Mouse (Mus musculus): ENCODE results near the gene Bloc1s3. TPM values are rescaled to one million over a fixed set of nuclear protein-coding genes. Genes with fewer than 3 reads are reported as not detected.
A peak's percentile ranks its signal among the peaks of the same experiment; 100 is the strongest.
"Not testable (repeated sequence)": the region's sequence is repeated elsewhere in the genome, so short reads cannot be mapped to it uniquely, and the experiment has no call there.

Gene Bloc1s3
- polyA plus RNA-seq, 1 experiment from 2014 or later, result 2.0 TPM

DNA sequence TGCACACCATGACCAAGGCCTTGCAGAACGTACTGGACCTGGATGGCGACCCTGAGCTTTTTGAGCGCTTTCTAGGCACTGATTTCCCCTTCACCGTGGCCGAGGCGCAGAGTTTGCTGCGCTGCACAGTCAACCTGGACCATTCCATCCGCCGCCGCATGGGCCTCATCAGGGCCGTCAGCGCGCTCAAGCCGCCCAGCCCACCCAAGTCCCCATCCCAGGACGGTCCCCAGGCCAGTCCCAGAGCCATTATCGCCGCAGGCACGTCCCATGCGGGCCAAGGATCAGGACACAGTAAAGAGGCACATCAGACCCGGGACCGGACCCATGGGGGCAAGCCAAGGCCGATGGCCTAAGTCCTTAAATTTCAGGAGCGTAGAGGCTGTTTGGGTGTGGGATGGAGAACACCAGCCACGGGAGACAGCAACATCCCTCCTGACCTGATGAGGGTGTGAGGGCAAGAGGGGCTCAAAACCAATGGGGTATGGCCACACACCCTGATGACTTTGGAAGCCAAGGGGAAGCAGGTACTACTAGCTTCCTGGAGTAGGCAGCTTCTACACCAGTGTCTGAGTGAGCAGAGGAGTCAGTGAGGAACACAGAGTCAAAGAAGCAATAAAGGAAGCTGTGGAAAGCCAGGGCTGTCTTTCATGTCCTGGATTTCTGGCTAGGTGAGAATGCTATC is 16.4 kb upstream of the Bloc1s3 start:
- Histone ChIP-seq H3K4me1 (replicated peaks; ENCODE audit: control insufficient read depth, insufficient read depth, low read length) (peaks cover 24% of the 10 kb centered on the region), H3K9ac (ENCODE audit: low read depth, low read length) (no peak overlapping the region; the same call in 1 of the 2 replicates), H3K27ac (ENCODE audit: low read depth, low read length) (no peak overlapping the region), H3K4me3 (ENCODE audit: low read depth, low read length) (peak overlapping the region; percentile 46), H3K36me3 (ENCODE audit: control insufficient read depth, insufficient read depth, low read length) (peaks cover 5% of the 10 kb centered on the region; the same call in 1 of the 2 replicates), H3K4me2 (peak overlapping the region; percentile 84), H3K9me3 (ENCODE audit: control insufficient read depth, low read length) (no peaks in the 10 kb centered on the region), H3K27me3 (replicated peaks; ENCODE audit: control insufficient read depth, insufficient read depth, low read length) (peaks cover 61% of the 10 kb centered on the region)
- 14% methylated on average over 24 of the region's 24 CpGs for WGBS
- no peak for ATAC-seq (replicated peaks; ENCODE audit: low FRiP score)
- DNase-seq (ENCODE audit: low spot score), result no peak

DNA sequence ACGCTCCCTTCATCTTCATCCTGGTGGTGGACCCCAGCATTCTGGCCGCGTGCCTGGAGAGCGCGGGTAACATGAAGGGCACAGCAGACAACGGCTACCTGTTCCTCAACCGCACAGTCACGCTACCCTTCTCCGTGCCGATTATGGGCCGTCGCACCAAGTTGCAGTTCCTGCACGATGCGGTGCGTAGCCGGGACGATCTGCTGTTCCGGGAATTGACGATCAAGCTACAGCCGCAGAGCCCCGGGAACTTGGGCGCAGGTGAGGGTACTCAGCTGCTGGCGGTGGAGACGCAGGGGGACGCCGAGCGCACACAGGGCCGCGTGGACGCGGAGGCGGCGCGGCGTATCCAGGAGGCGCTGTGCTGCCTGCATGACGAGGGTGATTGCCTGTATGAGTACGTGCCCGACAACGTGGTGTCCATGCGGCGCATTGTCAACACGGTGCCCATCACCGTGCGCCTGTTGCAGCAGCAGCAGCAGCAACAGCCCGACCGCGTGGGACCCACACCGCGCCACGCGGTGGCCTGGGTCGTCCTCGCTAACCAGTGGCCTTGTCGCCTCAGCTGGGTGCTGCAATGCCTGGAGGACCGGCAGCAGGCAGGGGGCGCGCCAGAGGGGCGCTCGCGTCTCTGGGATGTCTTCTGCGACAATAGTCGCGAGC is 15.7 kb upstream of the Bloc1s3 start:
- Histone ChIP-seq H3K27me3 (replicated peaks; ENCODE audit: control insufficient read depth, insufficient read depth, low read length) (peaks cover 68% of the 10 kb centered on the region), H3K9me3 (ENCODE audit: control insufficient read depth, low read length) (no peaks in the 10 kb centered on the region), H3K27ac (ENCODE audit: low read depth, low read length) (no peak overlapping the region), H3K9ac (ENCODE audit: low read depth, low read length) (peak overlapping the region; percentile 41), H3K36me3 (ENCODE audit: control insufficient read depth, insufficient read depth, low read length) (0 out of 2 replicates have a peak, but pooled peaks cover 1% of the 10 kb centered on the region), H3K4me3 (ENCODE audit: low read depth, low read length) (peak overlapping the region; percentile 46), H3K4me1 (replicated peaks; ENCODE audit: control insufficient read depth, insufficient read depth, low read length) (peaks cover 26% of the 10 kb centered on the region), H3K4me2 (peak overlapping the region; percentile 84)
- DNase-seq (ENCODE audit: low spot score) (peak; percentile 78), ATAC-seq (replicated peaks; ENCODE audit: low FRiP score) (peak; percentile 37; the same call in 1 of the 2 replicates)
- 3% methylated on average over 62 of the region's 64 CpGs for WGBS

DNA sequence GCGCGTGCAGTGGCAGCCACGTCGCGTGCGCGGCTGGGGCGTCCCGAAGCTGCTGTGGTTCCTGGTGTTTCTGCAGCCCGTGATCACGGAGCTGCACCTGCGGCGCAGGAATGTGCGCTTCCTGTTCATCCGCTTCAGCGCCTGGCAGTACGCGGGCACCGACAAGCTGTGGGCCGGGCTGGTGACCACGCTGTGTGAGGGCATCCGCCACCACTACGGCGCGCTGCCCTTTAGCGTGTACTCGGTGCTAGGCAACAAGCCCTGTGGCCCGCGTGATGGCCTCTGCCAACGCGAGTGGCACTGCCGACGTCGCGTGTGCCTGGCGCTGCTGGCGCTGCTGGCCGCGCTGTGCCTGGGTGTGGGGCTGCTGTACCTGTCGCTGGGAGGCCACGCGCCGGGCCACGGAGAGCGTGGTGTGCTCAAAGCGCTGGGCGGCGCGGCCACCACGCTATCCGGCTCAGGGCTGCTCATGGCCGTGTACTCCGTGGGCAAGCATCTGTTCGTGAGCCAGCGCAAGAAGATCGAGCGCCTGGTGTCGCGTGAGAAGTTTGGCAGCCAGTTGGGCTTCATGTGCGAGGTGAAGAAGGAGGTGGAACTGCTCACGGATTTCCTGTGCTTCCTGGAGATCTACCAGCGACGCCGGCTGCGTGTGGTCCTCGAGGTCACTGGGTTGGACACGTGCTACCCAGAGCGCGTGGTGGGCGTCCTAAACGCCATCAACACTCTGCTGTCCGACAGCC is 15.0 kb upstream of the Bloc1s3 start:
- ATAC-seq (replicated peaks; ENCODE audit: low FRiP score) (no peak), DNase-seq (ENCODE audit: low spot score) (no peak)
- Histone ChIP-seq H3K4me2 (peak overlapping the region; percentile 84), H3K4me3 (ENCODE audit: low read depth, low read length) (peak overlapping the region; percentile 46), H3K9me3 (ENCODE audit: control insufficient read depth, low read length) (no peaks in the 10 kb centered on the region), H3K4me1 (replicated peaks; ENCODE audit: control insufficient read depth, insufficient read depth, low read length) (peaks cover 26% of the 10 kb centered on the region), H3K27ac (ENCODE audit: low read depth, low read length) (no peak overlapping the region), H3K36me3 (ENCODE audit: control insufficient read depth, insufficient read depth, low read length) (no peaks in the 10 kb centered on the region), H3K9ac (ENCODE audit: low read depth, low read length) (peak overlapping the region; percentile 41; the same call in 1 of the 2 replicates), H3K27me3 (replicated peaks; ENCODE audit: control insufficient read depth, insufficient read depth, low read length) (peaks cover 74% of the 10 kb centered on the region)
- 18% methylated on average over 72 of the region's 72 CpGs for WGBS

DNA sequence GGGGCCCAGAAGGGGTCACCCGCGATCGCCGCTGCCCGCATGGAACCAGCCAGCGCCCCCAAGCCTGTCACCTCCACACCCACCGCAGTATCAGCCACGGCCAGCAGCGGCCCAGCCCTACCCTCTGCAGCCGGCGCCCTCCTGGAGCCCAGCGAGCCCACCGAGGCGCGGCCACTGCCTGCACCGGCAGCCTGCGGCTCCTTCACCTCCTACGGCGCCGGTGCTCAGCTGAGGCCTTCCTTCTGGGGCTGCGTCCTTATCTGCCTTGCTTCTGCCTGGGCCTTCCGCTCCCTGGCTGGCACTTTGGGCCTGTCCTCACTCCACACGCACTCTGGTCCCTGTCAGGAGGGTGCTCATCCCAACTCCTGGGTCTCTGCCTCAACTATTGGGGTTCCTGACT is 11.9 kb upstream of the Bloc1s3 start:
- Histone ChIP-seq H3K27ac (ENCODE audit: low read depth, low read length) (no peak overlapping the region), H3K36me3 (ENCODE audit: control insufficient read depth, insufficient read depth, low read length) (no peaks in the 10 kb centered on the region), H3K4me1 (replicated peaks; ENCODE audit: control insufficient read depth, insufficient read depth, low read length) (peaks cover 30% of the 10 kb centered on the region), H3K27me3 (replicated peaks; ENCODE audit: control insufficient read depth, insufficient read depth, low read length) (peaks cover 76% of the 10 kb centered on the region), H3K4me2 (peak overlapping the region; percentile 70), H3K4me3 (ENCODE audit: low read depth, low read length) (peak overlapping the region; percentile 37), H3K9me3 (ENCODE audit: control insufficient read depth, low read length) (no peaks in the 10 kb centered on the region), H3K9ac (ENCODE audit: low read depth, low read length) (peak overlapping the region; percentile 53)
- peak; percentile 37 for ATAC-seq (replicated peaks; ENCODE audit: low FRiP score)
- 3% methylated on average over 23 of the region's 23 CpGs for WGBS
- no peak for DNase-seq (ENCODE audit: low spot score)

DNA sequence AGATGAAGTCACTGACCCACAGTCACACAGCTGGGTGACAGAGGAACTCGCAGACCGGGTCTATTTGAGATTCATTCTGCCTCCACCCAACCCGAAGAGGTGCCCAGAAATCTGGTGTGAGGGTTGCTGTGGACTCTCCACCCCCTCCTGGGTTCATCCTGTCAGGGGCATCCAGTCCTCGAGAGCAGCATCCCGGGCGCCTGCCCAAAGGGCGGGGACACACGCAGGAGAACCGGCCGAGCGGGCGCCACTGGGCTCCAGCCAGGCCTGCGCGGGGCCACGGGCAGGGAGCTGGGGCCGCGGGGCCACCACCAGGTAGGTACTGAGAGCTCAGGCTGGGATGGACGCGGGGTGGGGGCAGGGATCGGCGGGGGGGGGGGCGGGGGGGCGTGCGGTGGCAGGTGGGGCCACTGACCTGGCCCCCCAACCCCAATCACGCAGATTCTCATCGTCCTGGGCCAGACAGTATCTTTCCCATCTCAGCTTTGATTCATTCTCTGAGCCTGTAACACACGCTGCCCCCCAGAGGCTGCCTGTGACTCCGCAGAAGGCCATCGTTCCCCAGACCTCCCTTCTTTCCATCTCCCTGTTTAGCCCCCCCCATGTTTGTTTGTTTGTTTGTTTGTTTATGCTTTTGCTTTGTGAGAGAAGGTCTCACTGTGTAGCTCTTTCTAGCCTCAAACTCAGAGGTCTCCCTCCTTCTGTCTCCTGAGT is 9.6 kb upstream of the Bloc1s3 start, which contains the start of gene Nkpd1:
Gene Nkpd1, plus strand, starts transcription at position 187 of the 714 bp plus-strand sequence.
- H3K4me2 ChIP-seq, result peak within 1 kb of the TSS; percentile 40
- H3K9me3 ChIP-seq (ENCODE audit: control insufficient read depth, low read length), result no peaks in the 10 kb centered on the region
- H3K27me3 ChIP-seq (replicated peaks; ENCODE audit: control insufficient read depth, insufficient read depth, low read length), result peaks cover 54% of the 10 kb centered on the region
- H3K36me3 ChIP-seq (ENCODE audit: control insufficient read depth, insufficient read depth, low read length), result peaks cover 2% of the 10 kb centered on the region; the same call in 1 of the 2 replicates
- DNase-seq (ENCODE audit: low spot score) (no peak), ATAC-seq (replicated peaks; ENCODE audit: low FRiP score) (no peak)
- H3K9ac ChIP-seq (ENCODE audit: low read depth, low read length), result no peak within 1 kb of the TSS
- 7% methylated on average over 21 of the region's 29 CpGs for WGBS
- no peak within 1 kb of the TSS for H3K27ac ChIP-seq (ENCODE audit: low read depth, low read length)
- H3K4me1 ChIP-seq (replicated peaks; ENCODE audit: control insufficient read depth, insufficient read depth, low read length), result peaks cover 15% of the 10 kb centered on the region
- no peak within 1 kb of the TSS for H3K4me3 ChIP-seq (ENCODE audit: low read depth, low read length)

DNA sequence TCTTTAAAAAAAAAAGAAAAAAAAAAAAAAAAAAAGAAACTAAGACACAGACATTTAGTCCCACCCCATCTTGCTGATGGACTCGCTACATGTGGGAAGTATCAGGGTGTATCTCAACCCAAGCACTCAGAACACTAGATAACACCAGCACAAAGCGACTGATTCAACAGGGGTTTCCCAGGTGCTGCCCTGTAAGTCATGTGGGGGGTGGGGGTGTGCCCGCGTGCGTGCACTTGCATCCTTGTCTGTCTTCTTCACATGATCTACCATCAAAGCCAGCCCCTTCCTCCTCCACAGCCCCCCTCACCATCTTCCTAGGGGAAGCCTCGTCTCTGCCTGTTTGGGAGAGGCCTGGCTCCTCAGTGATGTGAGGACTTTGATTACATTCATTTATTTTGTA is 4.2 kb upstream of the Bloc1s3 start:
- 73% methylated on average over 6 of the region's 6 CpGs for WGBS
- Histone ChIP-seq H3K4me3 (ENCODE audit: low read depth, low read length) (no peak overlapping the region), H3K27ac (ENCODE audit: low read depth, low read length) (no peak overlapping the region), H3K27me3 (replicated peaks; ENCODE audit: control insufficient read depth, insufficient read depth, low read length) (peaks cover 3% of the 10 kb centered on the region), H3K4me2 (no peak overlapping the region), H3K4me1 (replicated peaks; ENCODE audit: control insufficient read depth, insufficient read depth, low read length) (peaks cover 10% of the 10 kb centered on the region; the same call in 1 of the 2 replicates), H3K9ac (ENCODE audit: low read depth, low read length) (no peak overlapping the region), H3K9me3 (ENCODE audit: control insufficient read depth, low read length) (no peaks in the 10 kb centered on the region), H3K36me3 (ENCODE audit: control insufficient read depth, insufficient read depth, low read length) (peaks cover 2% of the 10 kb centered on the region; the same call in 1 of the 2 replicates)
- DNase-seq (ENCODE audit: low spot score) (no peak), ATAC-seq (replicated peaks; ENCODE audit: low FRiP score) (no peak)

DNA sequence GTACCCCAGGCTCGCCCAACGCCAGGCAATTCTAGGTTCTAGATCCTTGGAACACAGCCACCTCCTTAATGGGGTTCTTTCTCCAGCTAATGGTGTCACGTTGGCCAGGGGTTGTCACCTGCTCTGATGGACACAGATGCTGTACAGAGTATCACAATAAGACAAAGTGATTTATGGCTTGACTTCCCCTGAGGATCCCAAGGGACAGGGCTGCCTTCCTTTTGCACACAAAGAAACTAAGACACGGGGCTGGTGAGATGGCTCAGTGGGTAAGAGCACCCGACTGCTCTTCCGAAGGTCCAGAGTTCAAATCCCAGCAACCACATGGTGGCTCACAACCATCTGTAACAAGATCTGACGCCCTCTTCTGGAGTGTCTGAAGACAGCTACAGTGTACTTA is 3.8 kb upstream of the Bloc1s3 start:
- not testable (repeated sequence) for H3K36me3 ChIP-seq (ENCODE audit: control insufficient read depth, insufficient read depth, low read length); H3K4me2 ChIP-seq; H3K4me3 ChIP-seq (ENCODE audit: low read depth, low read length); DNase-seq (ENCODE audit: low spot score); H3K27me3 ChIP-seq (replicated peaks; ENCODE audit: control insufficient read depth, insufficient read depth, low read length); H3K9me3 ChIP-seq (ENCODE audit: control insufficient read depth, low read length); H3K9ac ChIP-seq (ENCODE audit: low read depth, low read length); H3K27ac ChIP-seq (ENCODE audit: low read depth, low read length); ATAC-seq (replicated peaks; ENCODE audit: low FRiP score)
- 76% methylated on average over 6 of the region's 7 CpGs for WGBS
- H3K4me1 ChIP-seq (replicated peaks; ENCODE audit: control insufficient read depth, insufficient read depth, low read length), result peaks cover 10% of the 10 kb centered on the region; the same call in 1 of the 2 replicates

DNA sequence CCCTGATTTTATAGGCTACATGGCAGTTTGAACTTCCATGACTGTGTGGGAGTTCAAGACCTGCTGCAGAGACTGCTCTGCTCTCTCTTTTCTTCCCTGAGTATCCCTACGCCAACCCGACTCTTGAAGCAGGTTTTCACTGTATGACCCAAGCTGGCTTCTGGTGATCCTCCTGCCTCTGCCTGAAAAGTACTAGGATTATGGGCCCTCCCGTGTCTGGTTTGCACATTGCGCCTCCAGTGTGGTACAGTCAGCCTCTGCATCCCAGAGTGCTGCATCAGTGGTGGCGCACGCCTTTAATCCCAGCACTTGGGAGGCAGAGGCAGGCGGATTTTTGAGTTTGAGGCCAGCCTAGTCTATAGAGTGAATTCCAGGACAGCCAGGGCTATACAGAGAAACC is 1.6 kb upstream of the Bloc1s3 start:
- no peak overlapping the region; the same call in 1 of the 2 replicates for H3K9ac ChIP-seq (ENCODE audit: low read depth, low read length)
- H3K4me1 ChIP-seq (replicated peaks; ENCODE audit: control insufficient read depth, insufficient read depth, low read length), result peaks cover 13% of the 10 kb centered on the region; the same call in 1 of the 2 replicates
- peak overlapping the region; percentile 84 for H3K4me2 ChIP-seq
- H3K27ac ChIP-seq (ENCODE audit: low read depth, low read length), result no peak overlapping the region
- no peak for DNase-seq (ENCODE audit: low spot score)
- 85% methylated on average over 7 of the region's 7 CpGs for WGBS
- H3K9me3 ChIP-seq (ENCODE audit: control insufficient read depth, low read length), result no peaks in the 10 kb centered on the region
- peaks cover 2% of the 10 kb centered on the region; the same call in 1 of the 2 replicates for H3K36me3 ChIP-seq (ENCODE audit: control insufficient read depth, insufficient read depth, low read length)
- H3K4me3 ChIP-seq (ENCODE audit: low read depth, low read length), result peak overlapping the region; percentile 87
- no peaks in the 10 kb centered on the region for H3K27me3 ChIP-seq (replicated peaks; ENCODE audit: control insufficient read depth, insufficient read depth, low read length)
- no peak for ATAC-seq (replicated peaks; ENCODE audit: low FRiP score)

All from liver, embryonic 11.5 days (tissue).